Mouse (Mus musculus): ENCODE measurements around the gene Tspan5. TPM values are rescaled to one million over a fixed set of nuclear protein-coding genes. Genes with fewer than 3 reads are reported as not detected.

Gene Tspan5
- polyA plus RNA-seq, 2 experiments: 2.0 to 2.9 TPM

- Histone ChIP-seq H3K4me3 (ENCODE audit: insufficient read depth in 1 of 2, low read depth in 2 of 2, low read length in 2 of 2) (no peak overlapping the region), H3K4me2 (ENCODE audit: low read depth) (no peak overlapping the region), H3K27me3 (ENCODE audit: control insufficient read depth, insufficient read depth, low read length) (no peaks in the 10 kb centered on the region), H3K27ac (no peak overlapping the region), H3K9ac (replicated peaks) (no peak overlapping the region), H3K36me3 (replicated peaks; ENCODE audit: control insufficient read depth, insufficient read depth, low read depth) (no peaks in the 10 kb centered on the region), H3K9me3 (ENCODE audit: control insufficient read depth, low read length) (no peaks in the 10 kb centered on the region), H3K4me1 (replicated peaks; ENCODE audit: control insufficient read depth in 2 of 2, insufficient read depth in 2 of 2, low read length in 1 of 2) (no peaks in the 10 kb centered on the region)
- ATAC-seq (ENCODE audit: insufficient read depth) (no peak), DNase-seq (ENCODE audit: low read depth in 3 of 3, low spot score in 3 of 3) (no peak)
- TF ChIP-seq EP300 (IDR thresholded peaks at IDR 0.05; ENCODE audit: low read depth) (no peak), CTCF (IDR thresholded peaks at IDR 0.05; ENCODE audit: low read depth) (no peak)
- 37% methylated on average over 3 of the region's 3 CpGs for WGBS (ENCODE audit: insufficient replicate concordance)
These were observed 11.2 kb upstream of the Tspan5 start for GRCm38 (mm10) chr3:138730812-138731211.

GRCm38 (mm10) chr3:138735760-138736159 is 6.2 kb upstream of the Tspan5 start:
- TF ChIP-seq EP300 (IDR thresholded peaks at IDR 0.05; ENCODE audit: low read depth) (no peak), CTCF (IDR thresholded peaks at IDR 0.05; ENCODE audit: low read depth) (no peak)
- H3K9ac ChIP-seq (replicated peaks): no peak overlapping the region
- WGBS (ENCODE audit: insufficient replicate concordance): 66% methylated on average over 5 of the region's 5 CpGs
- H3K27ac ChIP-seq: no peak overlapping the region
- H3K9me3 ChIP-seq (ENCODE audit: control insufficient read depth, low read length): no peaks in the 10 kb centered on the region
- ATAC-seq (ENCODE audit: insufficient read depth) (no peak), DNase-seq (ENCODE audit: low read depth in 3 of 3, low spot score in 3 of 3) (no peak)
- H3K27me3 ChIP-seq (ENCODE audit: control insufficient read depth, insufficient read depth, low read length): peaks cover 7% of the 10 kb centered on the region
- H3K4me2 ChIP-seq (ENCODE audit: low read depth): no peak overlapping the region
- no peak overlapping the region for H3K4me3 ChIP-seq (ENCODE audit: insufficient read depth in 1 of 2, low read depth in 2 of 2, low read length in 2 of 2)
- no peaks in the 10 kb centered on the region for H3K36me3 ChIP-seq (replicated peaks; ENCODE audit: control insufficient read depth, insufficient read depth, low read depth)
- no peaks in the 10 kb centered on the region for H3K4me1 ChIP-seq (replicated peaks; ENCODE audit: control insufficient read depth in 2 of 2, insufficient read depth in 2 of 2, low read length in 1 of 2)

- Histone ChIP-seq H3K4me3 (ENCODE audit: insufficient read depth in 1 of 2, low read depth in 2 of 2, low read length in 2 of 2) (no peak overlapping the region), H3K27me3 (ENCODE audit: control insufficient read depth, insufficient read depth, low read length) (peaks cover 31% of the 10 kb centered on the region), H3K9ac (replicated peaks) (no peak overlapping the region), H3K4me2 (ENCODE audit: low read depth) (no peak overlapping the region), H3K27ac (no peak overlapping the region), H3K36me3 (replicated peaks; ENCODE audit: control insufficient read depth, insufficient read depth, low read depth) (no peaks in the 10 kb centered on the region), H3K9me3 (ENCODE audit: control insufficient read depth, low read length) (no peaks in the 10 kb centered on the region), H3K4me1 (replicated peaks; ENCODE audit: control insufficient read depth in 2 of 2, insufficient read depth in 2 of 2, low read length in 1 of 2) (peaks cover 2 to 14% of the 10 kb centered on the region in 2 experiments; a peak in 3 of 4 replicates)
- TF ChIP-seq EP300 (IDR thresholded peaks at IDR 0.05; ENCODE audit: low read depth): no peak
- no peak for TF ChIP-seq CTCF (IDR thresholded peaks at IDR 0.05; ENCODE audit: low read depth)
- WGBS (ENCODE audit: insufficient replicate concordance): 51% methylated on average over 4 of the region's 4 CpGs
- no peak for DNase-seq (ENCODE audit: low read depth in 3 of 3, low spot score in 3 of 3)
- ATAC-seq (ENCODE audit: insufficient read depth): no peak
These were observed 2.8 kb upstream of the Tspan5 start for GRCm38 (mm10) chr3:138739150-138739700.

- 67% methylated on average over 3 of the region's 3 CpGs for WGBS (ENCODE audit: insufficient replicate concordance)
These were observed 1.7 kb upstream of the Tspan5 start for GRCm38 (mm10) chr3:138740291-138740690.

GRCm38 (mm10) chr3:138740843-138741540 is 1.0 kb upstream of the Tspan5 start:
- no peak for ATAC-seq (ENCODE audit: insufficient read depth)
- 32% methylated on average over 8 of the region's 8 CpGs for WGBS (ENCODE audit: insufficient replicate concordance)

More at GRCm38 (mm10) chr3:138740291-138740690, 1.7 kb upstream of the Tspan5 start:
- Histone ChIP-seq H3K27me3 (ENCODE audit: control insufficient read depth, insufficient read depth, low read length) (peaks cover 31% of the 10 kb centered on the region), H3K4me1 (replicated peaks; ENCODE audit: control insufficient read depth in 2 of 2, insufficient read depth in 2 of 2, low read length in 1 of 2) (peaks cover 2 to 14% of the 10 kb centered on the region in 2 experiments; a peak in 3 of 4 replicates), H3K36me3 (replicated peaks; ENCODE audit: control insufficient read depth, insufficient read depth, low read depth) (no peaks in the 10 kb centered on the region), H3K4me2 (ENCODE audit: low read depth) (no peak overlapping the region), H3K9ac (replicated peaks) (no peak overlapping the region), H3K9me3 (ENCODE audit: control insufficient read depth, low read length) (no peaks in the 10 kb centered on the region), H3K27ac (no peak overlapping the region), H3K4me3 (ENCODE audit: insufficient read depth in 1 of 2, low read depth in 2 of 2, low read length in 2 of 2) (no peak overlapping the region)
- DNase-seq (ENCODE audit: low read depth in 3 of 3, low spot score in 3 of 3) (no peak), ATAC-seq (ENCODE audit: insufficient read depth) (no peak)
- no peak for TF ChIP-seq EP300 (IDR thresholded peaks at IDR 0.05; ENCODE audit: low read depth)
- no peak for TF ChIP-seq CTCF (IDR thresholded peaks at IDR 0.05; ENCODE audit: low read depth)

More at GRCm38 (mm10) chr3:138740843-138741540, 1.0 kb upstream of the Tspan5 start:
- Histone ChIP-seq H3K4me2 (ENCODE audit: low read depth) (no peak overlapping the region; the same call in 1 of the 2 replicates), H3K36me3 (replicated peaks; ENCODE audit: control insufficient read depth, insufficient read depth, low read depth) (no peaks in the 10 kb centered on the region), H3K4me1 (replicated peaks; ENCODE audit: control insufficient read depth in 2 of 2, insufficient read depth in 2 of 2, low read length in 1 of 2) (peaks cover 2 to 14% of the 10 kb centered on the region in 2 experiments; a peak in 3 of 4 replicates), H3K9ac (replicated peaks) (no peak overlapping the region), H3K4me3 (ENCODE audit: insufficient read depth in 1 of 2, low read depth in 2 of 2, low read length in 2 of 2) (no peak overlapping the region), H3K9me3 (ENCODE audit: control insufficient read depth, low read length) (no peaks in the 10 kb centered on the region), H3K27me3 (ENCODE audit: control insufficient read depth, insufficient read depth, low read length) (peaks cover 31% of the 10 kb centered on the region), H3K27ac (no peak overlapping the region)
- TF ChIP-seq EP300 (IDR thresholded peaks at IDR 0.05; ENCODE audit: low read depth) (no peak), CTCF (IDR thresholded peaks at IDR 0.05; ENCODE audit: low read depth) (no peak)
- no peak for DNase-seq (ENCODE audit: low read depth in 3 of 3, low spot score in 3 of 3)

Measured in liver, embryonic 14.5 days (tissue).